Mouse (Mus musculus) neural tube, embryonic 11.5 days (tissue): ENCODE results near the gene St8sia2. TPM values are rescaled to one million over a fixed set of nuclear protein-coding genes. Genes with fewer than 3 reads are reported as not detected.
"Not testable (repeated sequence)": the region's sequence is repeated elsewhere in the genome, so short reads cannot be mapped to it uniquely, and the experiment has no call there.

Source experiments
- ATAC-seq: fragments of 200-750 bp; cut with Nextera tagmentation; 2 replicates; pipeline ENCODE4 v1.8.0; 2017; ENCODE audit warnings: moderate number of reproducible peaks, mild to moderate bottlenecking, moderate TSS enrichment, moderate library complexity; ENCODE audit not compliant: insufficient read depth, low FRiP score, low TSS enrichment
- DNase-seq: peaks from one replicate; pipeline ENCODE4 v3.0.0-alpha.2; 2015; ENCODE audit warnings: low spot score
- H3K27ac ChIP-seq: fragments of 300-500 bp; sonication (generic); 2 replicates; pipeline ENCODE4 v1.5.1; 2014; ENCODE audit warnings: low read depth, mild to moderate bottlenecking, low read length
- H3K27me3 ChIP-seq: fragments of 300-500 bp; sonication (generic); 2 replicates; pipeline ENCODE4 v1.6.1; 2014; ENCODE audit warnings: mild to moderate bottlenecking, low read length, mixed read lengths; ENCODE audit not compliant: control insufficient read depth, insufficient read depth
- H3K36me3 ChIP-seq: fragments of 300-500 bp; sonication (generic); 2 replicates; pipeline ENCODE4 v1.6.1; 2014; ENCODE audit warnings: mild to moderate bottlenecking, low read length, moderate library complexity, mixed read lengths; ENCODE audit not compliant: control insufficient read depth, insufficient read depth
- H3K4me1 ChIP-seq: fragments of 300-500 bp; sonication (generic); 2 replicates; pipeline ENCODE4 v1.6.1; 2014; ENCODE audit warnings: low read length, mixed read lengths; ENCODE audit not compliant: control insufficient read depth, insufficient read depth
- H3K4me2 ChIP-seq: fragments of 300-500 bp; sonication (generic); 2 replicates; pipeline ENCODE4 v1.6.1; 2014; ENCODE audit warnings: low read depth, mild to moderate bottlenecking, moderate library complexity
- H3K4me3 ChIP-seq: fragments of 300-500 bp; sonication (generic); 2 replicates; pipeline ENCODE4 v1.5.1; 2014; ENCODE audit warnings: low read depth, low read length
- H3K9ac ChIP-seq: fragments of 300-500 bp; sonication (generic); 2 replicates; pipeline ENCODE4 v1.6.1; 2014; ENCODE audit warnings: mild to moderate bottlenecking, low read length
- H3K9me3 ChIP-seq: fragments of 300-500 bp; sonication (generic); 2 replicates; pipeline ENCODE4 v1.6.1; 2016; ENCODE audit warnings: low read length; ENCODE audit not compliant: control insufficient read depth
- WGBS: fragments of 180-500 bp; shearing (Covaris S2); extraction: QIAGEN DNeasy Blood & Tissue Kit; methylation state at CpG from one replicate; pipeline ENCODE4 v1.1.7; 2014; 5-methylcytosine and 5-hydroxymethylcytosine counted together
- polyA plus RNA-seq: library from polyadenylated mRNA; unstranded; fragments of >200 nt; fragmentation: Nextera tagmentation; extraction: Ambion mirVana; gene quantifications from 2 replicates; pipeline ENCODE4 v1.2.1, GENCODE M21; 2014

Gene St8sia2
- polyA plus RNA-seq, 1 experiment from 2014 or later = 51.0 TPM

GRCm38 (mm10) chr7:74006775-74007371 lies 6.6 kb downstream of the St8sia2 start:
- peak; percentile 76 for ATAC-seq
- WGBS = 5% methylated on average over 9 of the region's 9 CpGs
- peak; percentile 53 for DNase-seq
- H3K4me3 ChIP-seq = no peak overlapping the region
- H3K27me3 ChIP-seq = no peaks in the 10 kb centered on the region
- peak overlapping the region; percentile 71 for H3K27ac ChIP-seq
- no peaks in the 10 kb centered on the region for H3K9me3 ChIP-seq
- peak overlapping the region; percentile 0; the same call in 1 of the 2 replicates for H3K4me2 ChIP-seq
- peak overlapping the region; percentile 11; the same call in 1 of the 2 replicates for H3K9ac ChIP-seq
- H3K4me1 ChIP-seq = peaks cover 34% of the 10 kb centered on the region
- H3K36me3 ChIP-seq = no peaks in the 10 kb centered on the region

GRCm38 (mm10) chr7:74006364-74006763 lies 7.1 kb downstream of the St8sia2 start:
- WGBS = 0% methylated on average over 1 of the region's 1 CpGs
- DNase-seq = no peak
- H3K27me3 ChIP-seq = no peaks in the 10 kb centered on the region
- H3K36me3 ChIP-seq = no peaks in the 10 kb centered on the region
- H3K4me3 ChIP-seq = no peak overlapping the region
- peak overlapping the region; percentile 0; the same call in 1 of the 2 replicates for H3K4me2 ChIP-seq
- peak overlapping the region; percentile 71 for H3K27ac ChIP-seq
- H3K9me3 ChIP-seq = no peaks in the 10 kb centered on the region
- H3K4me1 ChIP-seq = peaks cover 33% of the 10 kb centered on the region
- peak; percentile 52; the same call in 1 of the 2 replicates for ATAC-seq
- H3K9ac ChIP-seq = peak overlapping the region; percentile 11; the same call in 1 of the 2 replicates

- Histone ChIP-seq H3K9ac (no peak overlapping the region), H3K36me3 (no peaks in the 10 kb centered on the region), H3K4me2 (no peak overlapping the region), H3K27me3 (no peaks in the 10 kb centered on the region), H3K4me3 (no peak overlapping the region), H3K27ac (no peak overlapping the region), H3K9me3 (no peaks in the 10 kb centered on the region), H3K4me1 (0 out of 2 replicates have a peak, but pooled peaks cover 4% of the 10 kb centered on the region)
- WGBS = 72% methylated on average over 12 of the region's 12 CpGs
- ATAC-seq (no peak), DNase-seq (no peak)
Measured at GRCm38 (mm10) chr7:74000743-74001510, 12.6 kb downstream of the St8sia2 start.

DNA sequence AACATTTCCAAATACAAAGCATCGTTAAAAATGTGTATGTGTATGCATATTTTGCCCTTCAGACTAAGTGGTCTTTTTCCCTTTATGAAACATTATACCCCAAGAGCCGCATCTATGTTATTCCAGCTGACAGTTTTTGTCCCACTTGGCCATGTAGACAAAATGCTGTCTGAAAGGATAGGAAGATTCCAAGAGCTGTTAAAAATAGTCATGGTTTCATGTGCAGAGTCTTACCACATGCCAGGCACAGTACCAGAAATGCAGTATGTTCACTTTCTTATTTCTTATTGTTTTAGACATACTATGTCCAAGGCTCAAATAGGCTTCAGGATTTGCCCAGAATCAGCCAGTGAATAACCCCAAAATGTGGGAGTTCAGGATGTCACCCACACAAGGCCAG lies 24.1 kb downstream of the St8sia2 start:
- ATAC-seq (no peak), DNase-seq (no peak)
- Histone ChIP-seq H3K4me3 (no peak overlapping the region), H3K4me2 (no peak overlapping the region), H3K27me3 (no peaks in the 10 kb centered on the region), H3K36me3 (no peaks in the 10 kb centered on the region), H3K4me1 (no peaks in the 10 kb centered on the region), H3K9ac (no peak overlapping the region), H3K27ac (no peak overlapping the region), H3K9me3 (no peaks in the 10 kb centered on the region)
- WGBS = 89% methylated on average over 2 of the region's 2 CpGs

DNA sequence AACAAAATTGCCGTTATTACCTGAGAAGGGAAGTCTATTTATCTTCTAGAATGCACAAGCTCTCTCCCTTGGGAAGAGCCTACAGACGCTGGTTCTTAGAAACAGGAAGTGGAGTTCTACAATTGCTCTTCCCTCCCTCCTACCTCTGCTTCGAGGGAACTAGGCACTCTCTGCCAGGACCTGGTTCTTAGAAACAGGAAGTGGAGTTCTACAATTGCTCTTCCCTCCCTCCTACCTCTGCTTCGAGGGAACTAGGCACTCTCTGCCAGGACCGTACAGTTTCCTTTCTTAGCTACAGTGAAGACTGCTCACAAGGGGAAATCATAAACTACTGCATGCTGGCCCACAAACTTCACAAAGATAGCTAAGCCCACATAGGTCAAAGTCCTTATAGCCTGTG lies 41.3 kb downstream of the St8sia2 start:
- not testable (repeated sequence) for ATAC-seq, H3K9me3 ChIP-seq, H3K27me3 ChIP-seq, H3K9ac ChIP-seq, H3K4me2 ChIP-seq, H3K27ac ChIP-seq, H3K4me3 ChIP-seq, H3K4me1 ChIP-seq, H3K36me3 ChIP-seq, DNase-seq
- WGBS = 76% methylated on average over 5 of the region's 5 CpGs

DNA sequence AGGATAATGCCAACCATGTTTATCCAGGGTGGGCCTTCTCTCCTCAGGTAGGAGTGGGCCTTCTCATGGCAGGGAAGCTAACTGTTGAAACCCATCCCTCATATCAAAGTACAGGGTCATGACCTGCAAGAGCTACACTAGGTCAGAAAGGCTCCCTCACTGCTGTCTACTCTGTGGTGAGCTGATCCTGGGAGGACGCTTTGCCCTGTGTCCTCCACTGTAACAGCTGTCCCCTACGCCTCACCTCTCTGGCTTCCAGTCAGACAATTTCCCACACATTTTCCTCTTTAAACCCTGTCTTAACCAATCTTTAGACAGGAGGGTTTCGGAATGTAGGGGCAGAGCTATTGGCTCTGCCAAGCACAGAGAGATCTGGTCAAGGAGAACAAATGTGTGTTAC lies 48.3 kb downstream of the St8sia2 start:
- no peak for ATAC-seq
- WGBS = 84% methylated on average over 3 of the region's 3 CpGs
- Histone ChIP-seq H3K9ac (no peak overlapping the region), H3K4me2 (no peak overlapping the region), H3K36me3 (peaks cover 15% of the 10 kb centered on the region), H3K27ac (no peak overlapping the region), H3K4me3 (no peak overlapping the region), H3K4me1 (no peaks in the 10 kb centered on the region), H3K9me3 (no peaks in the 10 kb centered on the region), H3K27me3 (no peaks in the 10 kb centered on the region)
- no peak for DNase-seq

GRCm38 (mm10) chr7:73962431-73962830 lies 51.1 kb downstream of the St8sia2 start:
- WGBS = 85% methylated on average over 5 of the region's 5 CpGs
- H3K27me3 ChIP-seq = no peaks in the 10 kb centered on the region
- peaks cover 14% of the 10 kb centered on the region for H3K36me3 ChIP-seq
- ATAC-seq (no peak), DNase-seq (no peak)
- no peak overlapping the region for H3K4me3 ChIP-seq
- H3K4me2 ChIP-seq = no peak overlapping the region
- H3K27ac ChIP-seq = no peak overlapping the region
- H3K9me3 ChIP-seq = no peaks in the 10 kb centered on the region
- H3K4me1 ChIP-seq = no peaks in the 10 kb centered on the region
- H3K9ac ChIP-seq = no peak overlapping the region

DNA sequence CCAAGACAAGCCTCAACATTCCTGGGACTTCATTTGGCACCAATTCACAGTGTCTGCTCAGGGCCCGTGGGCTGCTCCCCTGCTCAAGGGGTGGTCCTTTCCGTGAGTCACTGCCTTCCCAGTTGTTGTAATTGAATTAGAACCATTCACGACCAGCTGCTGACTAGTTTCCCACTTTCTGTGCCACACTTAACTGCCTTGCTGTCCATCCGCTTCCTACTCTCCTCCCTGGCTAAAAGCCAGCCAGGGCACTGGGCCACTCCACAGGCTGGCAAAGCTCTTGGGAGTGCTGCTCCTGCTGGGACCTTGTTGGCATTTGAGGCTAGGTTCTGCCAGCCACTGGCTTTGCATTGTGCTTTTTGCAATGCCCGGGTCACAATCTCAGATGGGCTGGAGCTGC lies 59.0 kb downstream of the St8sia2 start:
- Histone ChIP-seq H3K27ac (no peak overlapping the region), H3K9ac (no peak overlapping the region), H3K27me3 (no peaks in the 10 kb centered on the region), H3K4me2 (no peak overlapping the region), H3K4me3 (no peak overlapping the region), H3K9me3 (no peaks in the 10 kb centered on the region), H3K4me1 (no peaks in the 10 kb centered on the region), H3K36me3 (peaks cover under 1% of the 10 kb centered on the region)
- no peak for DNase-seq
- ATAC-seq = no peak
- 59% methylated on average over 5 of the region's 5 CpGs for WGBS

- no peak for ATAC-seq
- H3K36me3 ChIP-seq = peaks cover 2% of the 10 kb centered on the region
Measured at GRCm38 (mm10) chr7:73953131-73953530, 60.4 kb downstream of the St8sia2 start.

More at GRCm38 (mm10) chr7:73953131-73953530, 60.4 kb downstream of the St8sia2 start:
- no peak for DNase-seq
- no peaks in the 10 kb centered on the region for H3K9me3 ChIP-seq
- no peaks in the 10 kb centered on the region for H3K4me1 ChIP-seq
- no peaks in the 10 kb centered on the region for H3K27me3 ChIP-seq
- no peak overlapping the region for H3K4me3 ChIP-seq
- no peak overlapping the region for H3K4me2 ChIP-seq
- H3K9ac ChIP-seq = no peak overlapping the region
- 91% methylated on average over 4 of the region's 4 CpGs for WGBS
- no peak overlapping the region for H3K27ac ChIP-seq
